Mouse (Mus musculus) intestine, postnatal 0 days (tissue): ENCODE data around the gene Psmd5. TPM values are rescaled to one million over a fixed set of nuclear protein-coding genes. Genes with fewer than 3 reads are reported as not detected.

ENCODE experiments used
- ATAC-seq: fragments of 200-750 bp; cut with Nextera tagmentation; 2 replicates; pipeline ENCODE4 v1.8.0; 2017; ENCODE audit warnings: mild to moderate bottlenecking, moderate TSS enrichment, moderate library complexity
- H3K27ac ChIP-seq: fragments of 300-500 bp; sonication (generic); 2 replicates; pipeline ENCODE4 v1.5.1; 2014; ENCODE audit warnings: mild to moderate bottlenecking, low read depth, low read length, moderate library complexity
- H3K27me3 ChIP-seq: fragments of 300-500 bp; sonication (generic); replicated peaks from 2 replicates; pipeline ENCODE4 v1.6.1; 2014; ENCODE audit warnings: low read length, mixed read lengths; ENCODE audit not compliant: control insufficient read depth, insufficient read depth
- H3K36me3 ChIP-seq: fragments of 300-500 bp; sonication (generic); 2 replicates; pipeline ENCODE4 v1.6.1; 2014; ENCODE audit warnings: mild to moderate bottlenecking, moderate library complexity; ENCODE audit not compliant: control insufficient read depth, insufficient read depth
- H3K4me1 ChIP-seq: fragments of 300-500 bp; sonication (generic); replicated peaks from 2 replicates; pipeline ENCODE4 v1.6.1; 2014; ENCODE audit warnings: antibody characterized with exemption, low read length, mixed read lengths; ENCODE audit not compliant: control insufficient read depth, insufficient read depth
- H3K4me2 ChIP-seq: fragments of 300-500 bp; sonication (generic); replicated peaks from 2 replicates; pipeline ENCODE4 v1.6.1; 2014; ENCODE audit warnings: low read depth, mild to moderate bottlenecking, moderate library complexity
- H3K4me3 ChIP-seq: fragments of 300-500 bp; sonication (generic); 2 replicates; pipeline ENCODE4 v1.5.1; 2014; ENCODE audit warnings: low read depth, low read length
- H3K9ac ChIP-seq: fragments of 300-500 bp; sonication (generic); 2 replicates; pipeline ENCODE4 v1.6.1; 2014; ENCODE audit warnings: mild to moderate bottlenecking, low read depth, low read length
- H3K9me3 ChIP-seq: fragments of 300-500 bp; sonication (generic); 2 replicates; pipeline ENCODE4 v1.6.1; 2016; ENCODE audit warnings: mixed run types; ENCODE audit not compliant: control insufficient read depth
- CTCF ChIP-seq: sonication (generic); IDR thresholded peaks from 2 replicates; pipeline ENCODE4 v1.5.1; 2016; ENCODE audit warnings: low read depth, mild to moderate bottlenecking, control low read depth, antibody characterized with exemption, moderate library complexity
- WGBS: fragments of 180-500 bp; shearing (Covaris S2); extraction: QIAGEN DNeasy Blood & Tissue Kit; methylation state at CpG from one replicate; pipeline ENCODE4 v1.1.7; 2014; 5-methylcytosine and 5-hydroxymethylcytosine counted together
- polyA plus RNA-seq: library from polyadenylated mRNA; unstranded; fragments of >200 nt; fragmentation: Nextera tagmentation; extraction: Ambion mirVana; gene quantifications from 2 replicates; pipeline ENCODE4 v1.2.1, GENCODE M21; 2015

Psmd5 gene
- polyA plus RNA-seq, 1 experiment from 2014 or later: 47.5 TPM

DNA sequence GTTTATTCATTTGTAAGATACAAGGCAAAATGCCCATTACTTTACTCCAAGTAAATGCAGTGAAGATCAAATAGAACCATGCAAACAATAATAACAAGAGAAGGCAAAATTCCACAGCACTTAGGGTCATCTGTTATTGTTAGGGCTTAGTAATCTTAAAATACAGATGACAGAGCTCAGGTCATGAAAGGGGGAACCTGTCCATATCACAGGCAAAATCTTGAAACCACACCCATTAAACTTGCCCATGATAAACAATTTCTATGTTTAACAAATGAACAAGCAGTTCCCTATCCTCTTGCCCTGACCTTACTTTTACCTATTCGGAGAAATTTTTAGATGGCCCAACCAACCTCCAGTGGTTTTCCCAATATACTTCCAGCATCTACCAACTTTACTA, 65.2 kb downstream of the Psmd5 start:
- Histone ChIP-seq H3K4me3 (no peak overlapping the region), H3K4me1 (no peaks in the 10 kb centered on the region), H3K9me3 (no peaks in the 10 kb centered on the region), H3K4me2 (no peak overlapping the region), H3K27ac (no peak overlapping the region), H3K9ac (no peak overlapping the region), H3K36me3 (peaks cover 56% of the 10 kb centered on the region), H3K27me3 (no peaks in the 10 kb centered on the region)
- no peak for TF ChIP-seq CTCF
- WGBS: 93% methylated on average over 1 of the region's 1 CpGs
- no peak for ATAC-seq

DNA sequence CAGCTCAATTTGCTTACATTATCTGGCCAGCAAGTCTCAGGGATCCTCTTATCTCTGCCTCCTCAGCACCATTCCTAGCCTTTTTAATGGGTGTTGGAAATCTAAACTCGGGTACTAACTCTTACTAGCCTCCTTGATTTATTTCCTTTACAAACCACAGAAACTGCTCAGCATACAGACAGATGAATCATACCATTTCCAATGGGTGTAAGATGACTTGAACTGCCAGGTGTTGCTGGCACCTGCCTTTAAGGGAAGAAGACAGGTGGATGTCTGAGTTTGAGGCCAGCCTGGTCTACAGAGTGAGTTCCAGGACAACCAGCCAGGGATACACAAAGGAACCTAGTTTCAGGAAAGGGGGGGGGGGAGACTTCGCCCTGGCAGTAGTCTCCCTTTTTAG, 66.7 kb downstream of the Psmd5 start:
- TF ChIP-seq CTCF: no peak
- H3K4me2 ChIP-seq: no peak overlapping the region
- no peak overlapping the region for H3K27ac ChIP-seq
- H3K27me3 ChIP-seq: no peaks in the 10 kb centered on the region
- no peak overlapping the region for H3K4me3 ChIP-seq
- H3K36me3 ChIP-seq: peaks cover 43% of the 10 kb centered on the region
- H3K9ac ChIP-seq: no peak overlapping the region
- no peak for ATAC-seq
- no peaks in the 10 kb centered on the region for H3K9me3 ChIP-seq
- H3K4me1 ChIP-seq: no peaks in the 10 kb centered on the region
- WGBS: 67% methylated on average over 2 of the region's 2 CpGs

DNA sequence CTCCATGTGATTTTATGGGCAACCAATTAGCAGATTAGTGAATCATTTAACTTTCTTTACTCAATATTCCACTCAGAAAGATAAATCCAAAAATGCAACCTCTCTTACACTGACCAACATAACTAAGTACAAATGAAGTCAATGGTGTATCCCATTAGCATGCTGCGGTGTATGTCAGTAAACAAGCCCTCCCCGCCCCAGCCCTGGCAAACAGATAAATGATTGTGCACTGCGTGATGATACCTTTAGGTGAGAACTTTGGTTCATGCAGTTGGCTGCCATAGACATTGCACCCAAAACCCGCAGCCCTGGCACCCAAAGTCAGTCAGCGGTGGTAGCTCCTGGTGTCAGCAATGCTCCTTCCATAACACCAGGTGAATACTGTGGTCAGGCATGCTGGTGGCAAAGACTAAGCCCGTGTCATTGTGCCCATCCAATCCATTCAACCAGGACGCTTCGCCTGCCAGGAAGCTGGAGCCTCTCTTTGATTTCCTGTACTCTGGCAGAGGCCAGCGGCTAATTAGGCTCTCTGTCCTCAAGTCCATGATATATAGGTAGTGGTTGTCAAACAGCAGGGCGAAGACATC, 69.3 kb downstream of the Psmd5 start:
- Histone ChIP-seq H3K27ac (no peak overlapping the region), H3K9me3 (no peaks in the 10 kb centered on the region), H3K4me2 (no peak overlapping the region), H3K4me1 (0 out of 2 replicates have a peak, but pooled peaks cover under 1% of the 10 kb centered on the region), H3K9ac (no peak overlapping the region), H3K36me3 (peaks cover 22% of the 10 kb centered on the region), H3K4me3 (no peak overlapping the region), H3K27me3 (no peaks in the 10 kb centered on the region)
- no peak for ATAC-seq
- no peak for TF ChIP-seq CTCF
- 87% methylated on average over 10 of the region's 10 CpGs for WGBS

DNA sequence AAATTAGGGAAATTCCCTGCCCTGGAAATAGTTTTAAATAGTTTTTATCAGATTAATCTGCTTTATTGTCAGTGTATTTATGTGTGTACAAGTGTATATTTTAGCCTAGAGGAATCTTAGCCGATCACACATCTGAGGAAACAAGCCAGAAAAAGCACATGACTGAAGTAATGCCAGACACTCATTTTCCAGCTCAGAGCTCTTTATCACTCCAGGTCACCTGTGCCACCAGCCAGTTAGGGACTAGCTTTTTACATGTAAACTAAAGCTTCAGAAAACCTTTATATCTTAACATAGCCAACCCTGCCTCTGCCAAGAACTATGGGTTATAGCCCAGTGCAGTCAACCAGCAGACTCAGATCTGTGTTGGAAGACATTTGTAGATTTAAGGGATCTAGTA, 70.0 kb downstream of the Psmd5 start:
- no peaks in the 10 kb centered on the region for H3K9me3 ChIP-seq
- peaks cover 15% of the 10 kb centered on the region for H3K36me3 ChIP-seq
- H3K27ac ChIP-seq: no peak overlapping the region
- H3K4me2 ChIP-seq: no peak overlapping the region
- no peak for TF ChIP-seq CTCF
- H3K4me3 ChIP-seq: no peak overlapping the region
- H3K9ac ChIP-seq: no peak overlapping the region
- H3K4me1 ChIP-seq: 0 out of 2 replicates have a peak, but pooled peaks cover 3% of the 10 kb centered on the region
- no peak for ATAC-seq
- 41% methylated on average over 1 of the region's 1 CpGs for WGBS
- no peaks in the 10 kb centered on the region for H3K27me3 ChIP-seq

DNA sequence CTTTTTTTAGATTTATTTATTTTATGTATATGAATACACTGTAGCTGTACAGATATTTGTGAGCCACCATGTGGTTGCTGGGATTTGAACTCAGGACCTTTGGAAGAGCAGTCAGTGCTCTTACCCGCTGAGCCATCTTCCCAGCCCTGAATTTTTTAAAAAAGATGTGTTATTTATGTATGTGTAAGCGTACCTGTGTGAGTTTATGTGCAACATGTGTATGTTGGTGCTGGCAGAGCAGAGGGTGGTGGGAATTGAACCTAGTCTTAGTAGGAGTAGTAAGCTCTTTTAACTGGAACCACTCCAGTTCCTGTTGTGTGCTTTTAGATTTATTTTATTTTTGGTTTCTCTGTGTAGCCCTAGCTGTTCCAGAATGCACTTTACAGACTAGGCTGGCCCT, 70.6 kb downstream of the Psmd5 start:
- WGBS: 97% methylated on average over 2 of the region's 2 CpGs
- peak overlapping the region; percentile 61; the same call in 1 of the 2 replicates for H3K4me2 ChIP-seq
- 0 out of 2 replicates have a peak, but pooled peaks cover 3% of the 10 kb centered on the region for H3K4me1 ChIP-seq
- H3K27ac ChIP-seq: no peak overlapping the region
- H3K27me3 ChIP-seq: no peaks in the 10 kb centered on the region
- no peak overlapping the region for H3K9ac ChIP-seq
- H3K4me3 ChIP-seq: no peak overlapping the region
- H3K9me3 ChIP-seq: no peaks in the 10 kb centered on the region
- peaks cover 13% of the 10 kb centered on the region for H3K36me3 ChIP-seq
- TF ChIP-seq CTCF: no peak
- no peak for ATAC-seq

DNA sequence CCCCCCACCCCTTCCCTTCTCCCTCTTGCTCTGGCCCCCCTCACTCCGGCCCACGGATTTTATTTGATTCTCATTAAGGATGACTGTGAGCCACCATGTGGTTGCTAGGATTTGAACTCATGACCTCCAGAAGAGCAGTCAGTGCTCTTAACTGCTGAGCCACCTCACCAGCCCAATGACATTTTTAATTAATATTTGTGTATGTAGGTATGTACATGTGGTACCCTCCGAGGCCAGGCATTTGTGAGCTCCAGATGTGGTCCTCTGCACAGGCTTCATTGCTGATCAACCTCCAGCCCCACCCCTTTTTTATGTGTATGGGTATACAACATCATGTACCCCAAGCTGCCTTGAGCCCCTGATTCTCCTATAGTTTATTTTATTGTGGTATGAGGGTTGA, 71.0 kb downstream of the Psmd5 start:
- H3K27ac ChIP-seq: no peak overlapping the region
- peaks cover 13% of the 10 kb centered on the region for H3K36me3 ChIP-seq
- 0 out of 2 replicates have a peak overlapping the region, but pooled peaks have one; percentile 5 for H3K4me3 ChIP-seq
- no peak for ATAC-seq
- no peak for TF ChIP-seq CTCF
- WGBS: 62% methylated on average over 3 of the region's 3 CpGs
- no peak overlapping the region for H3K9ac ChIP-seq
- 0 out of 2 replicates have a peak, but pooled peaks cover 3% of the 10 kb centered on the region for H3K4me1 ChIP-seq
- no peaks in the 10 kb centered on the region for H3K9me3 ChIP-seq
- H3K27me3 ChIP-seq: no peaks in the 10 kb centered on the region
- H3K4me2 ChIP-seq: peak overlapping the region; percentile 61
